Mouse (Mus musculus) hindbrain, embryonic 12.5 days (tissue): Measurements from ENCODE around the gene Saa2. TPM values are rescaled to one million over a fixed set of nuclear protein-coding genes. Genes with fewer than 3 reads are reported as not detected.
"Not testable (repeated sequence)": the region's sequence is repeated elsewhere in the genome, so short reads cannot be mapped to it uniquely, and the experiment has no call there.

Experiments
- ATAC-seq: fragments of 200-750 bp; cut with Nextera tagmentation; 2 replicates; pipeline ENCODE4 v1.8.0; 2017; ENCODE audit warnings: moderate TSS enrichment; ENCODE audit not compliant: low FRiP score
- H3K27ac ChIP-seq: fragments of 300-500 bp; sonication (generic); 2 replicates; pipeline ENCODE4 v1.5.1; 2016; ENCODE audit warnings: mild to moderate bottlenecking
- H3K27me3 ChIP-seq: fragments of 300-500 bp; sonication (generic); 2 replicates; pipeline ENCODE4 v1.6.1; 2016; ENCODE audit warnings: mild to moderate bottlenecking
- H3K36me3 ChIP-seq: fragments of 300-500 bp; sonication (generic); 2 replicates; pipeline ENCODE4 v1.6.1; 2016; ENCODE audit warnings: mild to moderate bottlenecking
- H3K4me1 ChIP-seq: fragments of 300-500 bp; sonication (generic); 2 replicates; pipeline ENCODE4 v1.6.1; 2016
- H3K4me2 ChIP-seq: fragments of 300-500 bp; sonication (generic); replicated peaks from 2 replicates; pipeline ENCODE4 v1.6.1; 2016; ENCODE audit warnings: mild to moderate bottlenecking
- H3K4me3 ChIP-seq: fragments of 300-500 bp; sonication (generic); 2 replicates; pipeline ENCODE4 v1.5.1; 2016; ENCODE audit warnings: mild to moderate bottlenecking
- H3K9ac ChIP-seq: fragments of 300-500 bp; sonication (generic); 2 replicates; pipeline ENCODE4 v1.6.1; 2016; ENCODE audit warnings: mild to moderate bottlenecking, moderate library complexity
- H3K9me3 ChIP-seq: fragments of 300-500 bp; sonication (generic); replicated peaks from 2 replicates; pipeline ENCODE4 v1.6.1; 2016; ENCODE audit warnings: mild to moderate bottlenecking
- WGBS: fragments of 180-500 bp; shearing (Covaris S2); methylation state at CpG from one replicate; pipeline ENCODE4 v1.1.7; 2016; 5-methylcytosine and 5-hydroxymethylcytosine counted together
- polyA plus RNA-seq: library from polyadenylated mRNA; unstranded; fragments of >200 nt; fragmentation: Nextera tagmentation; extraction: Ambion mirVana; gene quantifications from 2 replicates; pipeline ENCODE4 v1.2.1, GENCODE M21; 2016

The Saa2 gene
- polyA plus RNA-seq, 1 experiment from 2014 or later, result not detected

- WGBS, result 80% methylated on average over 4 of the region's 4 CpGs
- Histone ChIP-seq H3K27ac (no peak within 1 kb of the TSS), H3K9ac (no peak within 1 kb of the TSS), H3K9me3 (no peaks in the 10 kb centered on the region), H3K4me2 (no peak within 1 kb of the TSS), H3K36me3 (no peaks in the 10 kb centered on the region), H3K4me3 (no peak within 1 kb of the TSS), H3K27me3 (no peaks in the 10 kb centered on the region), H3K4me1 (no peaks in the 10 kb centered on the region)
- ATAC-seq, result no peak
Observed at GRCm38 (mm10) chr7:46732458-46732857, 19.1 kb upstream of the Saa2 start, which contains the start of gene Saa4. Gene Saa4, minus strand, starts transcription at chr7:46732603.

- H3K4me2 ChIP-seq, result no peak overlapping the region
- no peaks in the 10 kb centered on the region for H3K4me1 ChIP-seq
Observed at GRCm38 (mm10) chr7:46734983-46735382, 16.6 kb upstream of the Saa2 start.

GRCm38 (mm10) chr7:46738561-46739460 is 12.8 kb upstream of the Saa2 start:
- no peaks in the 10 kb centered on the region for H3K9me3 ChIP-seq
- H3K27ac ChIP-seq, result no peak overlapping the region
- ATAC-seq, result no peak
- no peak overlapping the region for H3K4me3 ChIP-seq
- no peaks in the 10 kb centered on the region for H3K4me1 ChIP-seq
- H3K36me3 ChIP-seq, result no peaks in the 10 kb centered on the region
- 86% methylated on average over 12 of the region's 12 CpGs for WGBS
- no peak overlapping the region for H3K9ac ChIP-seq
- H3K27me3 ChIP-seq, result no peaks in the 10 kb centered on the region
- no peak overlapping the region for H3K4me2 ChIP-seq

More at GRCm38 (mm10) chr7:46734983-46735382, 16.6 kb upstream of the Saa2 start:
- WGBS, result 85% methylated on average over 2 of the region's 2 CpGs
- Histone ChIP-seq H3K9me3 (no peaks in the 10 kb centered on the region), H3K36me3 (no peaks in the 10 kb centered on the region), H3K27ac (no peak overlapping the region), H3K4me3 (no peak overlapping the region), H3K27me3 (no peaks in the 10 kb centered on the region), H3K9ac (no peak overlapping the region)
- ATAC-seq, result no peak

- not testable (repeated sequence) for H3K4me3 ChIP-seq, H3K36me3 ChIP-seq
Observed at GRCm38 (mm10) chr7:46740041-46740440, 11.5 kb upstream of the Saa2 start.

GRCm38 (mm10) chr7:46742880-46743279 is 8.7 kb upstream of the Saa2 start, which contains the start of gene Saa1:
Gene Saa1, minus strand, starts transcription at chr7:46742980.
- H3K9me3 ChIP-seq, H3K27ac ChIP-seq, H3K4me1 ChIP-seq, H3K4me3 ChIP-seq, ATAC-seq, H3K9ac ChIP-seq, H3K36me3 ChIP-seq, H3K27me3 ChIP-seq, H3K4me2 ChIP-seq: not testable (repeated sequence)
- WGBS, result 85% methylated on average over 3 of the region's 3 CpGs

More at GRCm38 (mm10) chr7:46740041-46740440, 11.5 kb upstream of the Saa2 start:
- not testable (repeated sequence) for H3K27me3 ChIP-seq, H3K9ac ChIP-seq, H3K4me2 ChIP-seq, H3K4me1 ChIP-seq, H3K9me3 ChIP-seq, H3K27ac ChIP-seq, ATAC-seq
- WGBS, result 75% methylated on average over 5 of the region's 5 CpGs

- H3K4me3 ChIP-seq, result no peak overlapping the region
- H3K27me3 ChIP-seq, result no peaks in the 10 kb centered on the region
- ATAC-seq, result no peak
- H3K9me3 ChIP-seq, result no peaks in the 10 kb centered on the region
- H3K27ac ChIP-seq, result no peak overlapping the region
- WGBS, result 87% methylated on average over 3 of the region's 3 CpGs
- no peaks in the 10 kb centered on the region for H3K4me1 ChIP-seq
- H3K4me2 ChIP-seq, result no peak overlapping the region
- no peak overlapping the region for H3K9ac ChIP-seq
- H3K36me3 ChIP-seq, result no peaks in the 10 kb centered on the region
Observed at GRCm38 (mm10) chr7:46745816-46746215, 5.8 kb upstream of the Saa2 start.

- Histone ChIP-seq H3K27ac (no peak overlapping the region), H3K4me2 (no peak overlapping the region), H3K27me3 (no peaks in the 10 kb centered on the region), H3K9me3 (no peaks in the 10 kb centered on the region), H3K36me3 (no peaks in the 10 kb centered on the region), H3K4me3 (no peak overlapping the region), H3K9ac (no peak overlapping the region), H3K4me1 (no peaks in the 10 kb centered on the region)
- 90% methylated on average over 7 of the region's 7 CpGs for WGBS
- ATAC-seq, result no peak
Observed at GRCm38 (mm10) chr7:46746381-46746780, 5.2 kb upstream of the Saa2 start.

GRCm38 (mm10) chr7:46748459-46748858 is 3.1 kb upstream of the Saa2 start:
- H3K9ac ChIP-seq, result no peak overlapping the region
- no peaks in the 10 kb centered on the region for H3K9me3 ChIP-seq
- H3K4me3 ChIP-seq, result no peak overlapping the region
- H3K36me3 ChIP-seq, result no peaks in the 10 kb centered on the region
- WGBS, result 37% methylated on average over 3 of the region's 3 CpGs
- no peaks in the 10 kb centered on the region; the same call in 1 of the 2 replicates for H3K4me1 ChIP-seq
- H3K27me3 ChIP-seq, result no peaks in the 10 kb centered on the region
- no peak for ATAC-seq
- no peak overlapping the region for H3K4me2 ChIP-seq
- no peak overlapping the region for H3K27ac ChIP-seq

GRCm38 (mm10) chr7:46761049-46761795 is 9.6 kb downstream of the Saa2 start:
- no peaks in the 10 kb centered on the region for H3K9me3 ChIP-seq
- no peak for ATAC-seq
- H3K4me3 ChIP-seq, result no peak overlapping the region
- H3K4me2 ChIP-seq, result no peak overlapping the region
- no peaks in the 10 kb centered on the region for H3K27me3 ChIP-seq
- H3K4me1 ChIP-seq, result no peaks in the 10 kb centered on the region
- WGBS, result 75% methylated on average over 11 of the region's 11 CpGs
- H3K27ac ChIP-seq, result no peak overlapping the region
- peaks cover 68% of the 10 kb centered on the region for H3K36me3 ChIP-seq
- H3K9ac ChIP-seq, result no peak overlapping the region

- H3K4me3 ChIP-seq, result no peak overlapping the region
- no peak overlapping the region for H3K4me2 ChIP-seq
- WGBS, result 96% methylated on average over 5 of the region's 5 CpGs
- no peak overlapping the region for H3K27ac ChIP-seq
- no peak overlapping the region for H3K9ac ChIP-seq
- H3K9me3 ChIP-seq, result no peaks in the 10 kb centered on the region
- H3K36me3 ChIP-seq, result peaks cover 81% of the 10 kb centered on the region
- no peak for ATAC-seq
- H3K27me3 ChIP-seq, result no peaks in the 10 kb centered on the region
- no peaks in the 10 kb centered on the region for H3K4me1 ChIP-seq
Observed at GRCm38 (mm10) chr7:46762601-46763000, 11.0 kb downstream of the Saa2 start.

- H3K4me2 ChIP-seq, result no peak overlapping the region
- ATAC-seq, result no peak
- peaks cover 90% of the 10 kb centered on the region for H3K36me3 ChIP-seq
- 79% methylated on average over 8 of the region's 8 CpGs for WGBS
- H3K27me3 ChIP-seq, result no peaks in the 10 kb centered on the region
- H3K4me3 ChIP-seq, result no peak overlapping the region
- no peaks in the 10 kb centered on the region for H3K9me3 ChIP-seq
- no peak overlapping the region for H3K9ac ChIP-seq
- no peaks in the 10 kb centered on the region for H3K4me1 ChIP-seq
- H3K27ac ChIP-seq, result no peak overlapping the region
Observed at GRCm38 (mm10) chr7:46764672-46765071, 13.1 kb downstream of the Saa2 start.

GRCm38 (mm10) chr7:46767371-46767770 is 15.8 kb downstream of the Saa2 start:
- H3K27ac ChIP-seq, result no peak overlapping the region
- H3K4me2 ChIP-seq, result no peak overlapping the region
- no peaks in the 10 kb centered on the region for H3K27me3 ChIP-seq
- H3K9me3 ChIP-seq, result no peaks in the 10 kb centered on the region
- H3K4me3 ChIP-seq, result no peak overlapping the region
- H3K4me1 ChIP-seq, result no peaks in the 10 kb centered on the region
- no peak overlapping the region for H3K9ac ChIP-seq
- ATAC-seq, result no peak
- peaks cover 83% of the 10 kb centered on the region for H3K36me3 ChIP-seq
